Mouse (Mus musculus) neural tube, embryonic 14.5 days (tissue): ENCODE measurements around the gene Ubqln4. TPM values are rescaled to one million over a fixed set of nuclear protein-coding genes. Genes with fewer than 3 reads are reported as not detected.

ENCODE experiments used
- ATAC-seq: fragments of 200-750 bp; cut with Nextera tagmentation; 2 replicates; pipeline ENCODE4 v1.8.0; 2017; ENCODE audit warnings: low read depth, mild to moderate bottlenecking, moderate TSS enrichment, moderate library complexity
- H3K27ac ChIP-seq: fragments of 300-500 bp; sonication (generic); 2 replicates; pipeline ENCODE4 v1.5.1; 2014; ENCODE audit warnings: low read depth, mild to moderate bottlenecking, control low read depth, low read length, moderate library complexity, mixed read lengths
- H3K27me3 ChIP-seq: fragments of 300-500 bp; sonication (generic); 2 replicates; pipeline ENCODE4 v1.6.1; 2014; ENCODE audit warnings: low read length; ENCODE audit not compliant: control insufficient read depth, insufficient read depth
- H3K36me3 ChIP-seq: fragments of 300-500 bp; sonication (generic); 2 replicates; pipeline ENCODE4 v1.6.1; 2014; ENCODE audit warnings: low read length, mixed read lengths; ENCODE audit not compliant: control insufficient read depth, insufficient read depth
- H3K4me1 ChIP-seq: fragments of 300-500 bp; sonication (generic); 2 replicates; pipeline ENCODE4 v1.6.1; 2014; ENCODE audit warnings: low read length; ENCODE audit not compliant: control insufficient read depth, insufficient read depth
- H3K4me2 ChIP-seq: fragments of 300-500 bp; sonication (generic); 2 replicates; pipeline ENCODE4 v1.6.1; 2014; ENCODE audit warnings: mild to moderate bottlenecking, low read depth, low read length, control low read depth
- H3K4me3 ChIP-seq: fragments of 300-500 bp; sonication (generic); 2 replicates; pipeline ENCODE4 v1.5.1; 2014; ENCODE audit warnings: low read depth, low read length, control low read depth, mixed read lengths
- H3K9ac ChIP-seq: fragments of 300-500 bp; sonication (generic); replicated peaks from 2 replicates; pipeline ENCODE4 v1.6.1; 2014; ENCODE audit warnings: low read depth, mild to moderate bottlenecking, control low read depth, low read length, mixed read lengths
- H3K9me3 ChIP-seq: fragments of 300-500 bp; sonication (generic); 2 replicates; pipeline ENCODE4 v1.6.1; 2016; ENCODE audit warnings: low read length; ENCODE audit not compliant: control insufficient read depth
- WGBS: fragments of 180-500 bp; shearing (Covaris S2); extraction: QIAGEN DNeasy Blood & Tissue Kit; methylation state at CpG from one replicate; pipeline ENCODE4 v1.1.7; 2014; 5-methylcytosine and 5-hydroxymethylcytosine counted together
- polyA plus RNA-seq: library from polyadenylated mRNA; unstranded; fragments of >200 nt; fragmentation: Nextera tagmentation; extraction: Ambion mirVana; gene quantifications from 2 replicates; pipeline ENCODE4 v1.2.1, GENCODE M21; 2014

Ubqln4 gene
- polyA plus RNA-seq, 1 experiment from 2014 or later = 44.1 TPM

DNA sequence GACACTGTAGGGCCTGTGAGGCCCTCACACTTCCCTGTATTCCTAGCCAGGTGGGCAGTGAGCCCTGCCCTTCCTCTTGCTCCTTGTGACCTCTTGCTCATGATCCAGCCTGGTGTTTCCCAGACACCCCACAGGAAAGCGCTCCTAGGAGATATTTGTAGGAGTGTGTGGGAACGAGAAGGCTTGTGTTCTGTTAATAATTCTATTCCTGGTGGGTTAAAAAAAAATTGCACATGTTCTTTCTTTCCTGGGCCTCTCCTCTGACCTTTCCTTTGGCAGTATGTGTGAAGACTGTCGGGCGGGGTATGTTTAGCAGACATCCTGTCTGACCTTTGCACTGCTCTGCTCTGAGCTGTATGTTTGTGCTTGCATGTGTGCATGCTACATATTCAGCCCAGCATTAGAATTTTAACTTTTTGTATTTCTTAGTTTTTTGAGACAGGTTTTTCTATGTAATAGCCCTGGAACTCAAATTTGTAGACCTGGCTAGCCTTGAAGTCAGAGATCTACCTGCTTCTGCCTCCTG is 13.0 kb downstream of the Ubqln4 start:
- H3K27ac ChIP-seq = no peak overlapping the region
- no peaks in the 10 kb centered on the region for H3K4me1 ChIP-seq
- peaks cover 65% of the 10 kb centered on the region for H3K36me3 ChIP-seq
- ATAC-seq = no peak
- H3K27me3 ChIP-seq = no peaks in the 10 kb centered on the region
- no peak overlapping the region for H3K4me3 ChIP-seq
- H3K9me3 ChIP-seq = no peaks in the 10 kb centered on the region
- WGBS = 91% methylated on average over 4 of the region's 4 CpGs
- no peak overlapping the region for H3K9ac ChIP-seq
- H3K4me2 ChIP-seq = no peak overlapping the region

- Histone ChIP-seq H3K27me3 (no peaks in the 10 kb centered on the region), H3K4me1 (no peaks in the 10 kb centered on the region), H3K36me3 (peaks cover 61% of the 10 kb centered on the region), H3K4me2 (no peak overlapping the region), H3K9ac (no peak overlapping the region), H3K27ac (no peak overlapping the region), H3K9me3 (no peaks in the 10 kb centered on the region), H3K4me3 (no peak overlapping the region)
- 98% methylated on average over 6 of the region's 6 CpGs for WGBS
- ATAC-seq = no peak
Observed at GRCm38 (mm10) chr3:88567892-88568291, 14.3 kb downstream of the Ubqln4 start.

DNA sequence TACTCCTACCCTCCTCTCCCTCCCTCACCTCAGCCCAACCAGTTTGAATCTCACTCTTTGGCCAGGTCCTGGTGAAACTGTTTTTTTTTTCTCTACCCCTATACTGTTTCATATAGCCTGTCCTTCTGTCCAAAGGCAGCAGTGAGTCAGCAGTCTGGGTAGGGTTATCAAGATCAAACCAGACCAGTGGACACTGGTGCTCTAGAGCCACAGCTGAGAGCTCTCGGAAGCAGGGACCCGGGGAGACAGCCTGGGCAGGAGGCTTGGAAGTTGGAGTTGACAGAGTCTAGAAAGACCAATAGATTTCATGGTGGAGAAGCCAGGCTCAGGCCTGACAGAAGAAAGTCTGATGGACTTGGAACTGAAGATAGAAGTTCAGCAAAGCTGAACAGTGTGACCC is 15.1 kb downstream of the Ubqln4 start:
- no peak overlapping the region for H3K4me2 ChIP-seq
- WGBS = 100% methylated on average over 2 of the region's 2 CpGs
- no peaks in the 10 kb centered on the region for H3K9me3 ChIP-seq
- H3K36me3 ChIP-seq = peaks cover 55% of the 10 kb centered on the region
- no peak overlapping the region for H3K9ac ChIP-seq
- no peaks in the 10 kb centered on the region for H3K27me3 ChIP-seq
- ATAC-seq = no peak
- H3K4me3 ChIP-seq = no peak overlapping the region
- no peak overlapping the region for H3K27ac ChIP-seq
- H3K4me1 ChIP-seq = no peaks in the 10 kb centered on the region

- no peak overlapping the region for H3K27ac ChIP-seq
Observed at GRCm38 (mm10) chr3:88569093-88569492, 15.5 kb downstream of the Ubqln4 start.

GRCm38 (mm10) chr3:88569694-88570093 is 16.1 kb downstream of the Ubqln4 start:
- ATAC-seq = no peak
- Histone ChIP-seq H3K4me1 (no peaks in the 10 kb centered on the region), H3K36me3 (peaks cover 44% of the 10 kb centered on the region), H3K4me2 (no peak overlapping the region), H3K27me3 (no peaks in the 10 kb centered on the region), H3K4me3 (no peak overlapping the region), H3K9ac (no peak overlapping the region), H3K27ac (no peak overlapping the region), H3K9me3 (no peaks in the 10 kb centered on the region)
- WGBS = 96% methylated on average over 5 of the region's 5 CpGs

More at GRCm38 (mm10) chr3:88569093-88569492, 15.5 kb downstream of the Ubqln4 start:
- no peaks in the 10 kb centered on the region for H3K27me3 ChIP-seq
- H3K4me1 ChIP-seq = no peaks in the 10 kb centered on the region
- ATAC-seq = no peak
- WGBS = 93% methylated on average over 2 of the region's 2 CpGs
- H3K4me2 ChIP-seq = no peak overlapping the region
- no peaks in the 10 kb centered on the region for H3K9me3 ChIP-seq
- no peak overlapping the region for H3K4me3 ChIP-seq
- peaks cover 50% of the 10 kb centered on the region for H3K36me3 ChIP-seq
- no peak overlapping the region for H3K9ac ChIP-seq

DNA sequence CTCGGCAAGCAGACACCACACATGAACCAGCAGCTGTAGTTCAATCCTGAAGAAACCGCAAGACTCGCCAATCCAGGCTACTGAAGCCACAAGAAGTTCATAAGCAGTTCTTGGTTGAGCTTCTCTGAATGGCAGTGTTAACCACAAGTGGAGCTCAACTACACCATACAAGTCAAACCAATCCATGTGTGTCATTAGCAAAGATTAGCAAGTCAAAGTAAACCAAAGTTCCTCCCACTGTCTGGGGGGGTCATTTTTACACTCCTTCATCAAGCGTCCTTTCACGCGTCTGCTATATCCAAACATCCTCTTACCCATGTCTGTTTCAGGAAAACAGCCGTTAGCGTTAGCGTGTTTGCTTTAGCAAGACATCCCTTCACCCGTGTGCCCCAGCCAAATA is 16.8 kb downstream of the Ubqln4 start:
- no peaks in the 10 kb centered on the region for H3K9me3 ChIP-seq
- no peaks in the 10 kb centered on the region for H3K4me1 ChIP-seq
- WGBS = 98% methylated on average over 10 of the region's 10 CpGs
- no peak overlapping the region for H3K27ac ChIP-seq
- peaks cover 37% of the 10 kb centered on the region for H3K36me3 ChIP-seq
- no peak overlapping the region for H3K4me2 ChIP-seq
- H3K27me3 ChIP-seq = no peaks in the 10 kb centered on the region
- H3K9ac ChIP-seq = no peak overlapping the region
- ATAC-seq = no peak
- no peak overlapping the region for H3K4me3 ChIP-seq

DNA sequence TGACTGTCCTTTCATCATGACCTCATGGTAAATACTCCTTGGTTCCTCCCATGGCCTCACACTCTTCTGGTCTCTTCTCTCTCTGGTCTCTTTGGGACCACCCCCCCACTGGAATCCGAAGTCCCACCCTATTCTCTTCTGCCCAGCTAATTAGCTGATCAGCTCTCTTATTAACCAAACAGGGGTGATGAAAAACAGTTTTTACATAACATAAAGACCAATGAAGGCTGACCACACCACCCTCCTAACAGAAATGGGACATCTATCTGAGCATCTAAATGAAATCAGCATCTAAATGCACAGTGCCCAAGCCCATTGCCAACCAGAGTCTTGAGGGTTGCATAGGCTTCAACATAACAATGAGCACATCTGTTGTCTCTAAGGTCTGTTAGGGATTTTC is 18.3 kb downstream of the Ubqln4 start:
- WGBS = 75% methylated on average over 1 of the region's 1 CpGs
- Histone ChIP-seq H3K4me3 (no peak overlapping the region), H3K27me3 (no peaks in the 10 kb centered on the region), H3K4me2 (no peak overlapping the region), H3K4me1 (no peaks in the 10 kb centered on the region), H3K9me3 (no peaks in the 10 kb centered on the region), H3K36me3 (peaks cover 24% of the 10 kb centered on the region), H3K9ac (no peak overlapping the region), H3K27ac (no peak overlapping the region)
- ATAC-seq = no peak

DNA sequence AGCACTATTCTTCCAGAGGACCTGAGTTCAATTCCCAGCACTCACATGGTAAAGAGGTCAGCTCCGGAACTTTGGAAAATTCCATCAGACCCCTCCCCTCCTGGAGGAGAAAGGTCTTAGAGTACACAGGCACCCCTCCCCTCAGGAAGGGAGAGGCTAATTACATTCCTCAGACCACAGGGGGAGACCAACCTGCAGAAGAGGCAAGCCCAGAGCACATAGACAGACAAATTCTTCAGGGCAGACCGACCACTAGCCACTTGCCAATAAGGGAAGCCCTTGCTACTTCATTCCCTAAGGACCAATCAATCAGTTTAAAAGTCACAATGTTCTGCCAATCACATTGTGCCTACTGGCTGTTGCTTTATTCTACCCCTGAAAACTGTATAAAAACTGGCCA is 19.3 kb downstream of the Ubqln4 start:
- no peaks in the 10 kb centered on the region for H3K4me1 ChIP-seq
- WGBS = 74% methylated on average over 2 of the region's 2 CpGs
- peaks cover 17% of the 10 kb centered on the region for H3K36me3 ChIP-seq
- no peak for ATAC-seq
- no peak overlapping the region for H3K4me2 ChIP-seq
- no peaks in the 10 kb centered on the region for H3K9me3 ChIP-seq
- no peak overlapping the region for H3K27ac ChIP-seq
- no peaks in the 10 kb centered on the region for H3K27me3 ChIP-seq
- H3K9ac ChIP-seq = no peak overlapping the region
- no peak overlapping the region for H3K4me3 ChIP-seq

DNA sequence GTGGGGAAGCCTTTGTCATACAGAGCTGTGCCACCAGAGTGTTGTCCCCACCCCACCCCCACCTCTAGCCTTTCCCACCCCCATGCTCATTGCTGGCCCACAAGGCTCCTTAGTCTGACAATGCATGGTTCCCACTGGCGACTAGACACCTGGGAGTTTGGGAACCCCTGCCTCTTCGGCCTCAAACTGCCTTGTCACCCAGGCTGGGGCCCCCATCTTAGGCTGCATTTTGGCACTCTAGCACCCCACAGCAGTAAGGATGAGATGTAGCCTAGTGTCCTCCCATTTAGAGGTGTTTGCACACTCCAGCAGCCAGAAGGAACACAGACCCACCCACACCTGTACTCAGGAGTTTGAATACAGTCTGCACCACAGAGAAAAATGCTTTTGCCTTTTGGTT is 20.3 kb downstream of the Ubqln4 start:
- Histone ChIP-seq H3K27me3 (no peaks in the 10 kb centered on the region), H3K9me3 (no peaks in the 10 kb centered on the region), H3K4me1 (no peaks in the 10 kb centered on the region), H3K36me3 (peaks cover 8% of the 10 kb centered on the region; the same call in 1 of the 2 replicates), H3K9ac (no peak overlapping the region), H3K4me3 (no peak overlapping the region), H3K4me2 (no peak overlapping the region), H3K27ac (no peak overlapping the region)
- no peak for ATAC-seq
- WGBS = 94% methylated on average over 2 of the region's 2 CpGs
